ENCODE assay signal across 25 mouse cellular contexts in genomic region chr7:63868356-63868918, GRCm38 (mm10). TPM values are rescaled to one million over a fixed set of nuclear protein-coding genes. Genes with fewer than 3 reads are reported as not detected.
A peak's percentile ranks its signal among the peaks of the same experiment; 100 is the strongest.
DNase-seq lines count a peak whose midpoint lies in the region; ATAC-seq lines count a peak whose summit lies in the region.
"Had no signal": no experiment of that assay in that cellular context is flagged by ENCODE, and none has a peak within 500 bp of the region (broad histone marks: within the 10 kb centered on the region; RNA-seq: fewer than 3 reads in every experiment).

No protein-coding gene starts in this region.

- peak; percentile 55 for DNase-seq in heart, adult 11 months
- DNase-seq in heart, postnatal 14 days = no peak
- DNase-seq in retina, adult 2 months (ENCODE audit: low read depth, low spot score) = peak; percentile 39
- DNase-seq in retina, embryonic 14.5 days (ENCODE audit: low spot score) = no peak
- DNase-seq in retina, postnatal 1 day = peak; percentile 11
- DNase-seq: adrenal gland, adult 8-10 months; adrenal gland, postnatal 14 days; adrenal gland, postnatal 36 days; B cell, adult 2 months; cerebellum, adult 11 months; cerebellum, adult 18-20 months; cerebellum, adult 8-10 months; cerebellum, adult 9-11 months; cerebellum, postnatal 14 days; cerebellum, postnatal 36 days; embryo, embryonic 11 days had no signal

- ATAC-seq in monocyte, adult 5-6 weeks (replicated peaks; ENCODE audit: insufficient number of reproducible peaks, low FRiP score, low TSS enrichment, poor library complexity, severe bottlenecking) = no peak
- ATAC-seq: activated CD4-positive, CD25-positive, alpha-beta regulatory T cell, adult 4 months; CD4-positive, CD25-positive, alpha-beta regulatory T cell, adult 4 months; forebrain, embryonic 14.5 days; forebrain, embryonic 16.5 days; Patski had no signal

- intact Hi-C loops in heart, postnatal 14 days (cut with DNase I) = no loop called here

RNA-seq across cellular contexts. Expression of gene E030018B13Rik, which starts 48.2 kb away (rescaled TPM):
- not detected for total RNA-seq in heart, postnatal 14 days (2021)
- 0.58 TPM in 1 of 3 replicates, not detected in the others for total RNA-seq in monocyte, adult 5-6 weeks (2017)
- total RNA-seq: adrenal gland, adult 18-20 months; adrenal gland, postnatal 14 days; adrenal gland, postnatal 36 days; CH12.LX; common myeloid progenitor, adult 5-6 weeks had no signal

Comparison
In these comparisons a context has a peak if more than half of its experiments do, and no peak if none do; other contexts are left out.
1. DNase-seq: peak in heart, adult 11 months (single experiment), retina, adult 2 months (single experiment) and retina, postnatal 1 day (single experiment); none in heart, postnatal 14 days (0 of 2) and retina, embryonic 14.5 days (single experiment).